Mouse (Mus musculus): ENCODE data around the gene Parp2. TPM values are rescaled to one million over a fixed set of nuclear protein-coding genes. Genes with fewer than 3 reads are reported as not detected.

Parp2 gene
- polyA plus RNA-seq (2015; fragmentation: Nextera tagmentation; extraction: Ambion mirVana), result 27.6 and 33.7 TPM in 2 replicates

- H3K27me3 ChIP-seq (replicated peaks; ENCODE audit: insufficient read depth, low read length), result no peaks in the 10 kb centered on the region
- peak within 1 kb of the TSS; percentile 58 for H3K9ac ChIP-seq (replicated peaks; ENCODE audit: low read depth)
- H3K9me3 ChIP-seq (ENCODE audit: low read length), result no peaks in the 10 kb centered on the region
- 0 out of 2 replicates have a peak, but pooled peaks cover 3% of the 10 kb centered on the region for H3K36me3 ChIP-seq (ENCODE audit: insufficient read depth, low read length)
- ATAC-seq (peak; percentile 99), DNase-seq (ENCODE audit: low spot score) (peak; percentile 98)
- peak within 1 kb of the TSS; percentile 89 for H3K27ac ChIP-seq (ENCODE audit: low read length)
- H3K4me2 ChIP-seq (replicated peaks; ENCODE audit: low read depth, low read length), result peak within 1 kb of the TSS; percentile 64
- 1% methylated on average over 42 of the region's 42 CpGs for WGBS
- peak within 1 kb of the TSS; percentile 61 for H3K4me3 ChIP-seq (ENCODE audit: low read depth, low read length)
- H3K4me1 ChIP-seq (ENCODE audit: insufficient read depth, low read depth, low read length), result no peaks in the 10 kb centered on the region
- no peak for TF ChIP-seq CTCF (IDR thresholded peaks at IDR 0.05)
- TF ChIP-seq EP300 (IDR thresholded peaks at IDR 0.05), result peak; percentile 9
These were observed at the start of gene Parp2, which contains the start of gene Ccnb1ip1 for GRCm38 (mm10) chr14:50807487-50808072. Gene Parp2 (plus strand): TSS chr14:50807841. Gene Ccnb1ip1 (minus strand): TSS chr14:50807732.

- no peak overlapping the region for H3K4me3 ChIP-seq (ENCODE audit: low read depth, low read length)
- no peak overlapping the region for H3K27ac ChIP-seq (ENCODE audit: low read length)
- H3K9ac ChIP-seq (replicated peaks; ENCODE audit: low read depth), result no peak overlapping the region
- no peak for ATAC-seq
- H3K27me3 ChIP-seq (replicated peaks; ENCODE audit: insufficient read depth, low read length), result no peaks in the 10 kb centered on the region
- 66% methylated on average over 5 of the region's 5 CpGs for WGBS
- TF ChIP-seq EP300 (IDR thresholded peaks at IDR 0.05), result no peak
- TF ChIP-seq CTCF (IDR thresholded peaks at IDR 0.05), result no peak
- no peaks in the 10 kb centered on the region for H3K9me3 ChIP-seq (ENCODE audit: low read length)
- H3K36me3 ChIP-seq (ENCODE audit: insufficient read depth, low read length), result peaks cover under 1% of the 10 kb centered on the region; the same call in 1 of the 2 replicates
- DNase-seq (ENCODE audit: low spot score), result no peak
- H3K4me1 ChIP-seq (ENCODE audit: insufficient read depth, low read depth, low read length), result no peaks in the 10 kb centered on the region
- H3K4me2 ChIP-seq (replicated peaks; ENCODE audit: low read depth, low read length), result no peak overlapping the region
These were observed 49.1 kb upstream of the Parp2 start for GRCm38 (mm10) chr14:50758416-50759085.

- Histone ChIP-seq H3K9me3 (ENCODE audit: low read length) (no peaks in the 10 kb centered on the region), H3K27ac (ENCODE audit: low read length) (no peak overlapping the region), H3K4me1 (ENCODE audit: insufficient read depth, low read depth, low read length) (no peaks in the 10 kb centered on the region), H3K36me3 (ENCODE audit: insufficient read depth, low read length) (peaks cover 24% of the 10 kb centered on the region), H3K27me3 (replicated peaks; ENCODE audit: insufficient read depth, low read length) (no peaks in the 10 kb centered on the region), H3K9ac (replicated peaks; ENCODE audit: low read depth) (no peak overlapping the region), H3K4me3 (ENCODE audit: low read depth, low read length) (no peak overlapping the region), H3K4me2 (replicated peaks; ENCODE audit: low read depth, low read length) (no peak overlapping the region)
- WGBS, result 96% methylated on average over 6 of the region's 6 CpGs
- DNase-seq (ENCODE audit: low spot score) (no peak), ATAC-seq (no peak)
- TF ChIP-seq CTCF (IDR thresholded peaks at IDR 0.05), result no peak
- TF ChIP-seq EP300 (IDR thresholded peaks at IDR 0.05), result no peak
These were observed 41.9 kb upstream of the Parp2 start for GRCm38 (mm10) chr14:50765736-50766135.

- TF ChIP-seq CTCF (IDR thresholded peaks at IDR 0.05) (peak; percentile 39), EP300 (IDR thresholded peaks at IDR 0.05) (no peak)
- Histone ChIP-seq H3K27ac (ENCODE audit: low read length) (no peak overlapping the region), H3K4me3 (ENCODE audit: low read depth, low read length) (no peak overlapping the region), H3K4me2 (replicated peaks; ENCODE audit: low read depth, low read length) (no peak overlapping the region), H3K9me3 (ENCODE audit: low read length) (no peaks in the 10 kb centered on the region), H3K4me1 (ENCODE audit: insufficient read depth, low read depth, low read length) (no peaks in the 10 kb centered on the region), H3K36me3 (ENCODE audit: insufficient read depth, low read length) (peaks cover 16% of the 10 kb centered on the region), H3K9ac (replicated peaks; ENCODE audit: low read depth) (no peak overlapping the region), H3K27me3 (replicated peaks; ENCODE audit: insufficient read depth, low read length) (no peaks in the 10 kb centered on the region)
- ATAC-seq (no peak), DNase-seq (ENCODE audit: low spot score) (no peak)
- 82% methylated on average over 2 of the region's 2 CpGs for WGBS
These were observed 36.3 kb upstream of the Parp2 start for GRCm38 (mm10) chr14:50771342-50771741.

- ATAC-seq (no peak), DNase-seq (ENCODE audit: low spot score) (no peak)
- H3K9me3 ChIP-seq (ENCODE audit: low read length), result no peaks in the 10 kb centered on the region
- H3K4me1 ChIP-seq (ENCODE audit: insufficient read depth, low read depth, low read length), result no peaks in the 10 kb centered on the region; the same call in 1 of the 2 replicates
- peaks cover 5% of the 10 kb centered on the region for H3K36me3 ChIP-seq (ENCODE audit: insufficient read depth, low read length)
- no peak overlapping the region for H3K4me2 ChIP-seq (replicated peaks; ENCODE audit: low read depth, low read length)
- no peak overlapping the region for H3K27ac ChIP-seq (ENCODE audit: low read length)
- 94% methylated on average over 3 of the region's 3 CpGs for WGBS
- H3K9ac ChIP-seq (replicated peaks; ENCODE audit: low read depth), result no peak overlapping the region
- TF ChIP-seq EP300 (IDR thresholded peaks at IDR 0.05) (no peak), CTCF (IDR thresholded peaks at IDR 0.05) (no peak)
- H3K27me3 ChIP-seq (replicated peaks; ENCODE audit: insufficient read depth, low read length), result no peaks in the 10 kb centered on the region
- no peak overlapping the region for H3K4me3 ChIP-seq (ENCODE audit: low read depth, low read length)
These were observed 25.5 kb upstream of the Parp2 start for GRCm38 (mm10) chr14:50782166-50782565.

GRCm38 (mm10) chr14:50784391-50785250 is 23.0 kb upstream of the Parp2 start:
- H3K27me3 ChIP-seq (replicated peaks; ENCODE audit: insufficient read depth, low read length), result no peaks in the 10 kb centered on the region
- peak overlapping the region; percentile 64 for H3K4me2 ChIP-seq (replicated peaks; ENCODE audit: low read depth, low read length)
- ATAC-seq (no peak), DNase-seq (ENCODE audit: low spot score) (no peak)
- 20% methylated on average over 16 of the region's 16 CpGs for WGBS
- H3K9me3 ChIP-seq (ENCODE audit: low read length), result no peaks in the 10 kb centered on the region
- no peak for TF ChIP-seq EP300 (IDR thresholded peaks at IDR 0.05)
- TF ChIP-seq CTCF (IDR thresholded peaks at IDR 0.05), result no peak
- H3K4me1 ChIP-seq (ENCODE audit: insufficient read depth, low read depth, low read length), result no peaks in the 10 kb centered on the region; the same call in 1 of the 2 replicates
- peak overlapping the region; percentile 88 for H3K4me3 ChIP-seq (ENCODE audit: low read depth, low read length)
- peak overlapping the region; percentile 71 for H3K27ac ChIP-seq (ENCODE audit: low read length)
- 0 out of 2 replicates have a peak, but pooled peaks cover 2% of the 10 kb centered on the region for H3K36me3 ChIP-seq (ENCODE audit: insufficient read depth, low read length)
- H3K9ac ChIP-seq (replicated peaks; ENCODE audit: low read depth), result peak overlapping the region; percentile 44
